Mouse (Mus musculus) CD4-positive helper T cell, adult 2 months (primary cell): ENCODE measurements around the gene Slc38a1.
"Not testable (repeated sequence)": the region's sequence is repeated elsewhere in the genome, so short reads cannot be mapped to it uniquely, and the experiment has no call there.

Experiments
- DNase-seq: peaks from one replicate; pipeline ENCODE4 v3.0.0-alpha.2; 2012; ENCODE audit warnings: low read depth, missing footprints, low spot score

Slc38a1 gene

GRCm38 (mm10) chr15:96658275-96658602 is 15.5 kb upstream of the Slc38a1 start:
- no peak for DNase-seq

GRCm38 (mm10) chr15:96657576-96658274 is 15.0 kb upstream of the Slc38a1 start:
- DNase-seq = no peak

GRCm38 (mm10) chr15:96655514-96655913 is 12.8 kb upstream of the Slc38a1 start:
- DNase-seq = no peak

GRCm38 (mm10) chr15:96654714-96655113 is 12.0 kb upstream of the Slc38a1 start:
- peak; percentile 69 for DNase-seq

GRCm38 (mm10) chr15:96653011-96653410 is 10.3 kb upstream of the Slc38a1 start:
- DNase-seq = no peak

GRCm38 (mm10) chr15:96652531-96652930 is 9.8 kb upstream of the Slc38a1 start:
- DNase-seq = no peak

- no peak for DNase-seq
These were observed 4.7 kb upstream of the Slc38a1 start for GRCm38 (mm10) chr15:96647376-96647775.

GRCm38 (mm10) chr15:96641821-96642435 is 785 bp downstream of the Slc38a1 start:
- DNase-seq = peak; percentile 74

- DNase-seq = peak; percentile 80
These were observed 1.4 kb downstream of the Slc38a1 start for GRCm38 (mm10) chr15:96641111-96641820.

- peak; percentile 94 for DNase-seq
These were observed 2.3 kb downstream of the Slc38a1 start for GRCm38 (mm10) chr15:96640291-96640985.

- peak; percentile 74 for DNase-seq
These were observed 3.1 kb downstream of the Slc38a1 start for GRCm38 (mm10) chr15:96639630-96640029.

- DNase-seq = no peak
These were observed 4.1 kb downstream of the Slc38a1 start for GRCm38 (mm10) chr15:96638656-96639055.

- peak; percentile 95 for DNase-seq
These were observed 4.5 kb downstream of the Slc38a1 start for GRCm38 (mm10) chr15:96638173-96638572.

GRCm38 (mm10) chr15:96634670-96635405 is 7.9 kb downstream of the Slc38a1 start:
- DNase-seq = no peak

GRCm38 (mm10) chr15:96632201-96632600 is 10.5 kb downstream of the Slc38a1 start:
- no peak for DNase-seq

GRCm38 (mm10) chr15:96631107-96631718 is 11.5 kb downstream of the Slc38a1 start:
- DNase-seq = no peak

- DNase-seq = no peak
These were observed 14.5 kb downstream of the Slc38a1 start for GRCm38 (mm10) chr15:96628256-96628655.

GRCm38 (mm10) chr15:96626871-96627270 is 15.8 kb downstream of the Slc38a1 start:
- no peak for DNase-seq

- not testable (repeated sequence) for DNase-seq
These were observed 17.7 kb downstream of the Slc38a1 start for GRCm38 (mm10) chr15:96625012-96625411.

- DNase-seq = no peak
These were observed 20.3 kb downstream of the Slc38a1 start for GRCm38 (mm10) chr15:96622376-96622775.

- DNase-seq = no peak
These were observed 21.0 kb downstream of the Slc38a1 start for GRCm38 (mm10) chr15:96621686-96622085.
